Mouse (Mus musculus) liver, embryonic 14.5 days (tissue): ENCODE data around the gene Clstn2.

Source experiments
- CTCF ChIP-seq: IDR thresholded peaks from 2 replicates; pipeline ENCODE4 v1.5.1; 2016; ENCODE audit warnings: antibody characterized with exemption, low read depth, control low read depth
- EP300 ChIP-seq: IDR thresholded peaks from 2 replicates; pipeline ENCODE4 v1.6.1; 2016; ENCODE audit warnings: antibody characterized with exemption, low read depth

DNA sequence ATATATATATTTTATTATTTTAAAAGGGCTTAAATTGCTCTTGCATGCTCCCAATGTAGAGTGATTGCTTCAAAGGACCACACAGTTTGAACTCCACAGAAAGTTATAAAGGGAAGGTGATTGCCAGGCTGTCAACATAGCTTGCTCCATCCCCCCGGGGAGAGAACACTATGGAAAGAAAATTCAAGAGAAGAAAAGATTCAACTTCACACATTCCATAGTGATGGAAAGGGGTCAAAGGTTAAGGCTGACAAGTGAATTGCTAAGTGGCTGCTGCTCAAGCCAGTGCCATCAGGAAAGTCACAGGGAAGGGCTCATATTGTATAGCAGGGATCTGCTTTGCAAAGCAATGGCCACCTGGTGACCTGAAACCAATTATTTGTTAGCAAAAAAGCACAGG lies 360.8 kb downstream of the Clstn2 start:
- no peak for TF ChIP-seq CTCF
- no peak for TF ChIP-seq EP300
